Mouse (Mus musculus) ES-Bruce4 (cell line): ENCODE data around the gene Rln3.

ENCODE experiments used
- CTCF ChIP-seq: IDR thresholded peaks from one replicate; pipeline ENCODE4 v1.8.1; 2011; ENCODE audit warnings: low read depth, low read length
- EP300 ChIP-seq: IDR thresholded peaks from 2 replicates; pipeline ENCODE4 v1.6.1; 2011; ENCODE audit warnings: low read depth, low read length; ENCODE audit not compliant: insufficient read depth
- POLR2A ChIP-seq: IDR thresholded peaks from one replicate; pipeline ENCODE4 v1.8.1; 2011; ENCODE audit warnings: low read length; ENCODE audit not compliant: insufficient read depth

- TF ChIP-seq POLR2A (no peak), CTCF (peak; percentile 50), EP300 (no peak)
Observed at GRCm38 (mm10) chr8:84042066-84042947, 2.5 kb downstream of the Rln3 start, which contains the start of gene Il27ra.
